Mouse (Mus musculus): Measurements from ENCODE around the gene Cmip. TPM values are rescaled to one million over a fixed set of nuclear protein-coding genes. Genes with fewer than 3 reads are reported as not detected.

The Cmip gene
- polyA plus RNA-seq, 1 experiment from 2014 or later = 9.8 TPM

DNA sequence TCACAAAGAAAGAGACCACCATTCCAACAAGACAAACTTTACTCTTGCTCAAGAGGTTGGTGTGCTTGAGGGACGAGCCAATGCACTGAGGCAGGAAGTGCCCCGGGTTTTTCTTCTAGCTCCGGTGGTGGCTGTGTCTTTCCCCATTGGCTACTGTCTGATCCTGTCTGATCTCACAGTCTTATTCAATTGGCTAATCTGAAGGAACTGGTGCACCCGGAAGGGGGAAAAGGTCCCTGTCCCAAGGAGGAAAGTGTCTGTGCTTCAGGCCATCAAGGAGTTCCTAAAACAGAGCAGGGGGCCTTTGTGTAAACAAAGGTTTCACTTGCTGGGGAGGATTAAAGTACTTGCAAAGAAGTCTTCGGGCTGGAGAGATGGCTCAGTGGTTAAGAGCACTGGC, 48.5 kb downstream of the Cmip start:
- H3K27ac ChIP-seq = no peak overlapping the region
- H3K9me3 ChIP-seq = no peaks in the 10 kb centered on the region
- WGBS = 53% methylated on average over 5 of the region's 5 CpGs
- no peak for DNase-seq (ENCODE audit: extremely low spot score, low spot score)
- peaks cover 73% of the 10 kb centered on the region for H3K4me1 ChIP-seq
- no peaks in the 10 kb centered on the region for H3K27me3 ChIP-seq (ENCODE audit: poor library complexity, severe bottlenecking)
- no peak overlapping the region for H3K4me3 ChIP-seq
- H3K36me3 ChIP-seq (replicated peaks) = peaks cover 2% of the 10 kb centered on the region

DNA sequence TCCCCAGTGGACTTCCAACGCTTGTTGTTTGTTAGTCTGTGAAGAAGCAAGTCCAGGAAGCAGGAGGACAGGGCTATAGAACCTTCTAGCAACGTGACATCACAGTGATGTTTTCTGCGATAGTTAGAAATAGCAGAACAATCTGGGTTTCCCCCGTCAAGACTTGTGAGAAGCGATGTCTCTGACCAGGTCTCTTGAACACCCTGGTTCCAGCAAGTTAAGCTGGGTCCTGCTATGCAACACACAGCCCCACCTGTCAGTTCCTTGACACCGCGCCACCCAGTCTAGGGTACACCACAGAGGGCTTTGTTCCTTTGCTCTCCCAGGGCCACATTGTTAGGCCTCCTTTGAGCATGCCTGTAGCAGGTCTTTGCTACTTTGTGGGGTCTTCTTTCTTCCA, 49.9 kb downstream of the Cmip start:
- peaks cover 64% of the 10 kb centered on the region for H3K4me1 ChIP-seq
- H3K36me3 ChIP-seq (replicated peaks) = peaks cover 12% of the 10 kb centered on the region
- no peaks in the 10 kb centered on the region for H3K27me3 ChIP-seq (ENCODE audit: poor library complexity, severe bottlenecking)
- H3K27ac ChIP-seq = no peak overlapping the region
- H3K4me3 ChIP-seq = no peak overlapping the region
- 87% methylated on average over 7 of the region's 7 CpGs for WGBS
- no peaks in the 10 kb centered on the region for H3K9me3 ChIP-seq
- DNase-seq (ENCODE audit: extremely low spot score, low spot score) = no peak

DNA sequence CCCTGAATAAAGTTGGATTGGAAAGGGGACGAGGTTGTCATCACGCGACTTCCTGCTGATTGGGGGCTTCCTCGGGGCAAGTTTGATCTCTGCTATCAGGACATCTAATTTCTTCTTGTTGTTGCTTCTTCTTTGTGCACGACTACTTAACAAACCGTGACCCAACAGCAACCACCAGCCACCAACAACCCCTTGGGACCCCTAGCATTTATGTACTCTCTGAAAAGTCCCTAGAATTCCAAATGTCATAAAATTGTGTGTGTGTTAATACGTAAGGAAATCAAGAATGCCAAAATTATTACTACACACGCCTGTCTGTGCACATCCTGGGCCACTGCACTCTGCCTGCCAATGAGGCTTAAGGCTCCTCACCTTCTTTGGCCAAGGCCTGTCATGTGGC, 50.4 kb downstream of the Cmip start:
- H3K27me3 ChIP-seq (ENCODE audit: poor library complexity, severe bottlenecking) = no peaks in the 10 kb centered on the region
- no peaks in the 10 kb centered on the region for H3K9me3 ChIP-seq
- DNase-seq (ENCODE audit: extremely low spot score, low spot score) = no peak
- peaks cover 64% of the 10 kb centered on the region for H3K4me1 ChIP-seq
- 87% methylated on average over 8 of the region's 8 CpGs for WGBS
- H3K27ac ChIP-seq = no peak overlapping the region
- peaks cover 15% of the 10 kb centered on the region for H3K36me3 ChIP-seq (replicated peaks)
- H3K4me3 ChIP-seq = no peak overlapping the region

DNA sequence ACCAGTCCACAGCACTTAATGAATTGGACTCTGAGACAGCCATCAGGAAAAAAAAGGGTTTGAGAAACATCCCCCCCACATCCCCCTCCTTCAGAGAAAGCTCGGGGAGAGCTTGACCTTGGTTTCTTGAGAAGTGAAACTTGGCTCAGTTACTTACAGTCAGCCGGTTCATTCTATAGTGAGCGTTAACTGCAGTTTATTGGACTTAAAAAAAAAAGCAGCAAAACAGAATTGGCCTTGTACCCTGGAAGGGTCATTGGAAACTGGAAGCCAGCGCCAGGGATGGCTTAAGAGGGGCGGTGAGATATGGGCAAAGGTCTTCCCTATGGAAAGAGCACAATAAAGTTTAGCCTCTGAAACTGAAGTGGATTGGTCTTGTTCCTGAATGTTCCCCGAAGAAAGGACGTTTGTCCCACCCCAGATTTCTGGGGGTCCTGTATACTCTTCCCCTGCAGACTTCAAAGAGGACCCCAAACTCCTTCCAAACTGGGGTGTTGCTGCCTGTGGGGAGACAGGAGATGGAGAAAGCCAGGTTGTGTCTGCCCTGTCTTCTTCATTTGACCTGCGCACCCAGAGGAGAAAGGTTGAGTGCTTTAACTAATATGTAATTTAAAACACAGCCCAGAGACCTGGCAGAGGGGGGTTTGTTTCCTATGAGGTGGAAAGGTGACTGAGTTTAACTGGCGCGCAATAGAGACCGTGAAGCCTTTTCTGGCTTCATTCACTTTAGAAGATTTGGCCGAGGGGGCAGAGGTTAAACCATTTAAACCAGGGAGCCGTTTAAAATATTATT, 51.6 kb downstream of the Cmip start:
- no peak overlapping the region for H3K4me3 ChIP-seq
- H3K27me3 ChIP-seq (ENCODE audit: poor library complexity, severe bottlenecking) = no peaks in the 10 kb centered on the region
- peaks cover 15% of the 10 kb centered on the region for H3K36me3 ChIP-seq (replicated peaks)
- no peaks in the 10 kb centered on the region for H3K9me3 ChIP-seq
- 86% methylated on average over 13 of the region's 13 CpGs for WGBS
- H3K4me1 ChIP-seq = peaks cover 51% of the 10 kb centered on the region
- DNase-seq (ENCODE audit: extremely low spot score, low spot score) = no peak
- no peak overlapping the region for H3K27ac ChIP-seq

DNA sequence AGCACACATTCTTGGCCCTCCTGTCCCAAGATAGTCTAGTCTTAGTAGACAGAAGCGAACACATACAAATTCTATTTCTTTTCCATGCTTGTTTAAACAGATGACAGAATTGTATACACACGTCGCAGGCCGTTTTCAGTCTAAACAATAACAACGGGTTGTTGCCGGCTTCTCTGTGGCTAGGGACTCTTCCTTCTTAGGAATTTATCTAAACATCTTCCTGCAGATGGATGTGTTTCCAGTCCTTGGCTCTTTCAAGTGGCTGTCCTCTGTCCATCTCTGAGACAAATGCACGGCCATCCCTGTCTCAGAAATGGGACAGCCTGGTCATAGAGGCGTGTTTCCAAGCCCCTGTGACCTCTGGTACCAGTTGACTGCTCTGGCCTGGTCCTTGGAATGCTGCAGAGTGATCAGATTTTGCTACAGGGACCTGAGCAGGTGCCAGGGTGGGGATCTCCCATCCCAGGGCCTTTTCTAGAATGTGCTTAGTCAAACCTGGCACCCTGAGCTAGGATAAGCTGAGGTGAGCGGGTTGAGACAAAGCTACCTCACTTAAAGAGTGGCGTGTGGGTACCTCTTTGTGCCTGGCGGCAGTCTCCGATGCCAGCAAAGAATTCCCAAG, 52.9 kb downstream of the Cmip start:
- Histone ChIP-seq H3K36me3 (replicated peaks) (peaks cover 15% of the 10 kb centered on the region), H3K27me3 (ENCODE audit: poor library complexity, severe bottlenecking) (no peaks in the 10 kb centered on the region), H3K9me3 (no peaks in the 10 kb centered on the region), H3K4me3 (no peak overlapping the region), H3K27ac (no peak overlapping the region), H3K4me1 (peaks cover 50% of the 10 kb centered on the region)
- no peak for DNase-seq (ENCODE audit: extremely low spot score, low spot score)
- 94% methylated on average over 12 of the region's 12 CpGs for WGBS

DNA sequence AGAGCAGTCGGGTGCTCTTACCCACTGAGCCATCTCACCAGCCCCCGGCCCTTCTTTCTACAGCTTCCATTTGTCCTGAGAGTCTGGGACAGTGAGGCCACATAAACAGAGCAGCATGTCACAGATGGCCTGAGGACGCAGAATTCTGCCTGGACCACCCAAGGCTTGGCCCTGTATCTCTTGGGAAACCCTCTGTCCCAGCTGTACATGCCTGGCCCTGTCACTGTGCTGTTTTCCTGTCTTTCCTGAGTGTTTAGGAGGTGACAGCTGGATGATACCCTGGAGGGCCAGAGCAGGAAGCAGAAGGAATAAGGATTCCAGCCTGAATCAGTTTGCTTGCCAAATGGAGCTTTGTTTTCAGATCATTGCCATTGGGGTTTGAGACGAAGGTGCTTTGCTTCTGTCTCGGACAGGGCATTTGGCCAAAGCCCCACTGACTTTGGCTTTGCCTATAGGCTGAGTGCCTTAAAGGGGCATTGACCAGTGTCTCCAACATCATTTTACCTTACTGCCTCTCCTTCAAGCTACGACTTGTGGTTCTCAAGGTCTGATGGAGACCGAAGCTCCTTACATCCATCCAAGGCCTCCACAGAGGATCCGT, 54.2 kb downstream of the Cmip start:
- no peaks in the 10 kb centered on the region for H3K9me3 ChIP-seq
- no peaks in the 10 kb centered on the region for H3K27me3 ChIP-seq (ENCODE audit: poor library complexity, severe bottlenecking)
- DNase-seq (ENCODE audit: extremely low spot score, low spot score) = no peak
- 85% methylated on average over 8 of the region's 8 CpGs for WGBS
- peaks cover 15% of the 10 kb centered on the region for H3K36me3 ChIP-seq (replicated peaks)
- peaks cover 55% of the 10 kb centered on the region for H3K4me1 ChIP-seq
- H3K4me3 ChIP-seq = no peak overlapping the region
- H3K27ac ChIP-seq = no peak overlapping the region

DNA sequence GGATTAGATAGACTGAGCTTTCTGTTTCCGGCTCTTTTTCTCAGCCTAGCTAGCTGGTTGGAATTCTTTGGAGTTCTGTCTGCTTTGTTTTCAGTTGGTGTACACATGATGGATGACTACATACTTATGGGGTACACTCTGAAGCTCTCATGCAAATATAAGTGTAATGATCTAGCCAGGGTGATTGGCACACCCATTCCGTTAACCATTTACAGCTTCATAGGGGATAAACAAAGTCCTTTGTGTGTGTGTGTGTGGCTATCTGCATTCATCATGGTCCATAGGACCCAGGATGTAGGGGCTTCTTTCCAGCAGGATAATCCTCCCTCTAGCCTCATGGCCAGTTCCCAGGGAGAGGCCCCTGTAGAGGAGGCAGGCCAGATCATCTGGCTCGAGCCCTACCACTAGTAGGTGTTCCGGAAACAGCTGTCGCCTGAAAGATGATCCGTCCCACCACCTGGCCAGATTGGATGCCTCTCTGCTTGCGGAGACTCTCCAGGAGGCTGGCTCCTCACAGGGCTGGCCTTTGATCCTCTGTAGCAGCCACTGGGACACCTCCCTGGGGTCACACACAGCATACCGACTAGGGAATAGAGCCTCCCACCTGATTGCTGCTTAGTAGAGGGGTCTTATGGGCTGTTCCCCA, 57.6 kb downstream of the Cmip start:
- Histone ChIP-seq H3K27ac (peak overlapping the region; percentile 31), H3K27me3 (ENCODE audit: poor library complexity, severe bottlenecking) (no peaks in the 10 kb centered on the region), H3K4me3 (0 out of 2 replicates have a peak overlapping the region, but pooled peaks have one; percentile 1), H3K36me3 (replicated peaks) (peaks cover 12% of the 10 kb centered on the region), H3K4me1 (peaks cover 41% of the 10 kb centered on the region), H3K9me3 (no peaks in the 10 kb centered on the region)
- 15% methylated on average over 8 of the region's 8 CpGs for WGBS
- no peak for DNase-seq (ENCODE audit: extremely low spot score, low spot score)

DNA sequence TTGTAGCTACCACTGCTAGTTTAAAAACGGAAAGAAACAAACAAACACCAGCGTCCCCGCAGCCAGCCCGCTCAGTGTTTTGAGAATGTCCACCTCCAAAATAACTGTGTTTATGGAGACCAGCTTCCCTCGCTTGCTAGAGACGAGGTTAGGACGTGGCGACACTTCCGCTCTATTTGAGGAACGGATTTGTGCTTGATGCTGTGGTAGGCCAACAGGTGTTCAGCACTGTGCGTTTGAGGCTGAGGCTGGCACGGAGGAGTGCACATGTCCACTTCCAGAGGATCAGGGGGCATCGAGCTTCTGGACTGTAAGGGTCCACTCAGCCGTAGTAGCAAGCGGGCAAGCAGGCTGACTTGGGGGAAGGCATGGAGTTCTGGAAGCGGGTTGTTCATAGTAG, 58.9 kb downstream of the Cmip start:
- Histone ChIP-seq H3K4me3 (no peak overlapping the region), H3K27ac (no peak overlapping the region), H3K9me3 (no peaks in the 10 kb centered on the region), H3K36me3 (replicated peaks) (peaks cover 16% of the 10 kb centered on the region), H3K27me3 (ENCODE audit: poor library complexity, severe bottlenecking) (no peaks in the 10 kb centered on the region), H3K4me1 (peaks cover 48% of the 10 kb centered on the region)
- WGBS = 94% methylated on average over 16 of the region's 16 CpGs
- no peak for DNase-seq (ENCODE audit: extremely low spot score, low spot score)

DNA sequence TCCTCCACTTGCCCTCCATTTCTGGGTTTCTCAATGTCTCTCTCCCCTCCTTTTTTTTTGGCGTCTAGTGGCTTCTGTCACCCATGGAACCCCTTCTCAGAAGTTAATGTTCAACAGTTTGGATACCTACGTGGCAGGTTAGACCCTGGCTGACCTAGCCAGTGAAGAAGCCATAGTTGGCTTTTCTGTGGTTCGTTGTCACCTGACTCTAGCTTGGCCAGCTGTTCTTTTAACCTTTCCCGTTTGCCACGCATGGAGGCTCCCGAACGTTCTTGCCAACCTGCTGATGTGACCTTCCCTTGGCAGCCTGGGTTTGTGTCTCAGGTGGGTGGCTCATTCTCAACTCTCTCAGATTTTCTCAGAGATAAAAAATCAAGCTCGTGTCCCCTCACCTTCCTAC, 60.6 kb downstream of the Cmip start:
- no peak overlapping the region for H3K27ac ChIP-seq
- peaks cover 4% of the 10 kb centered on the region; the same call in 1 of the 2 replicates for H3K36me3 ChIP-seq (replicated peaks)
- no peaks in the 10 kb centered on the region for H3K27me3 ChIP-seq (ENCODE audit: poor library complexity, severe bottlenecking)
- H3K4me1 ChIP-seq = peaks cover 58% of the 10 kb centered on the region
- no peak overlapping the region for H3K4me3 ChIP-seq
- no peaks in the 10 kb centered on the region for H3K9me3 ChIP-seq
- DNase-seq (ENCODE audit: extremely low spot score, low spot score) = no peak
- WGBS = 94% methylated on average over 8 of the region's 8 CpGs

DNA sequence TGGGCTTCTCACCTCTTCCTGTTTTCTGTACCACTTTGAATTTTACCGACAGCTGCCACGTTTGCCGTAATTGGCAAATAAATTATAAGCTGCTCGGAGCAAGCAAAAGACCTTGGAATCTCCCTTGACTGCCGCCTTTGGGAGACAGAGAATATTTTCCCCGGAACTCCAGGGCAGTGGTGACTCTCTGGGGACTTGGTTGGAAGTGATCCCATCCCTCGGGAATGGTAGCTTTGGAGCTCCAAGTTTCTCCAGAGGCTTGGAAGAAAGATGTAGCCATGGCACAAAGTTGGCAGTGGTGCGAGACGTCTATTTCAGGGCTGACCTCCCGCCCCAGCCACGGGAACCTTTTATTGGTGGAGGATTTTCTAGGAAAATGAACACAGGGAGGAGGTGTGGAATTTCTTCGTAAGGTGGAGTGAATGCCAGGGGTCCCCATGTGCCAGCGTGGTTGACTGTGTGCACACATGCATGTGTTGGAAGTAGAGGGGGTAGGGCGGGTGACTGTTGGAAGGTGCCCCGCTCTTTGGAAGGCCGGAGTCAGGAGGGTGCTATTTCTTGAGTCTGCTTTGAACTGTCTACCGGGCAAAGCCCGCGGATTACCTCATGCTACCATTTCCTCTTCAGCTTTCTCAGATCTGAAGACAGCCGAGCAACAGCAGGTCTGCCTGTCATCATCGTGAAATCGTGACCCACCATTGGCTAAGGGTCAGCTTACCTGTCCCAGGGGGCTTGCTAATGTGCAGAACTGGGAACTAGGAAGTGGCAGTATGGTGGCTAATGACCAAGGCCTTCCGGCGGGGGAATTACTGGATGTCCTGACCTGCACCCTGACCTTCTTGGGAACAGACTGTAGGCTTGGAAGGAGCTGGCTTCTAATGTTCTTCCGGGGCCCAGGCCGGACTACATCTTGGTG, 62.3 kb downstream of the Cmip start:
- no peak overlapping the region for H3K27ac ChIP-seq
- no peak overlapping the region for H3K4me3 ChIP-seq
- H3K36me3 ChIP-seq (replicated peaks) = peaks cover 4% of the 10 kb centered on the region; the same call in 1 of the 2 replicates
- 93% methylated on average over 26 of the region's 26 CpGs for WGBS
- no peak for DNase-seq (ENCODE audit: extremely low spot score, low spot score)
- H3K27me3 ChIP-seq (ENCODE audit: poor library complexity, severe bottlenecking) = no peaks in the 10 kb centered on the region
- H3K4me1 ChIP-seq = peaks cover 62% of the 10 kb centered on the region
- H3K9me3 ChIP-seq = no peaks in the 10 kb centered on the region

DNA sequence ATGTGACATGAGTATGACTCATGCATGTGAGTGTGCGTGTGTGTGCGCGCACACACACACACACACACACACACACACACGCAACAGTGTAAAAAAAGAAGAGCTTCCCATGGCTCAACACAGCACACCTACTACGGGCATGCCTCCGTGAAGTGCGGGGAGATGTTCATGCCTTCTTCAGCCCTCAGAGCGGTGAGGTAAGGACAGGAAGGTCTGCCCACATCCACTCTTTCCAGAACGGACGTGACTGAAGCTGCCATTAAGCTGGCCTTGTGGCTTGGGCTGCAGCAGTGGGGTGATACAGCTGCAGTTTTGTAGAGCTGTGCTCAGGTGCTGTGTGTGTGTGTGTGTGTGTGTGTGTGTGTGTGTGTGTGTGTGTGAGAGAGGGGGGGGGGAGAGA, 63.8 kb downstream of the Cmip start:
- WGBS = 92% methylated on average over 10 of the region's 10 CpGs
- H3K36me3 ChIP-seq (replicated peaks) = peaks cover 14% of the 10 kb centered on the region; the same call in 1 of the 2 replicates
- DNase-seq (ENCODE audit: extremely low spot score, low spot score) = no peak
- peaks cover 47% of the 10 kb centered on the region for H3K4me1 ChIP-seq
- no peaks in the 10 kb centered on the region for H3K27me3 ChIP-seq (ENCODE audit: poor library complexity, severe bottlenecking)
- no peaks in the 10 kb centered on the region for H3K9me3 ChIP-seq
- H3K27ac ChIP-seq = no peak overlapping the region
- no peak overlapping the region for H3K4me3 ChIP-seq

DNA sequence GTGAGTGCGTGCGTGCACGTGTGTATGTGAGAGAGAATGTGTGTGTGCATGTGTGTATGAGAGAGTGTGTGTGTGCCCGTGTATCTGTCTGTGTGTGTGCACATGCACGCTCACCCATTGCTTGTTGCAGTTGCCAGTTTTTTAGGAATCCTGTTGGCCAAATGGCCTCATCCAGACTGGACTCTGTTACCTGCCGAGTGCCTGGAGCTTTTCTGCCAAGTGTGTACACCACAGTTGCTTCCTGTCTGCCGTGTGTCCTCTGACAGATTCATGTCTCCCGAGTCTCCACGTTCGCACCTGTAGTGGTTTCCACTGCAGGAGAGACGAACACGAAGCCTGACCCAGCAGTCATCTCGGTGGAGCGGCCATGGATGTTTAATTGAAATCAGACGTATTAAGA, 64.4 kb downstream of the Cmip start:
- DNase-seq (ENCODE audit: extremely low spot score, low spot score) = no peak
- peaks cover 43% of the 10 kb centered on the region for H3K4me1 ChIP-seq
- H3K27ac ChIP-seq = no peak overlapping the region
- H3K9me3 ChIP-seq = no peaks in the 10 kb centered on the region
- no peaks in the 10 kb centered on the region for H3K27me3 ChIP-seq (ENCODE audit: poor library complexity, severe bottlenecking)
- peaks cover 16% of the 10 kb centered on the region; the same call in 1 of the 2 replicates for H3K36me3 ChIP-seq (replicated peaks)
- H3K4me3 ChIP-seq = no peak overlapping the region
- 83% methylated on average over 15 of the region's 15 CpGs for WGBS

All from forebrain, embryonic 10.5 days (tissue).